Mouse (Mus musculus): ENCODE data around the gene Apba1. TPM values are rescaled to one million over a fixed set of nuclear protein-coding genes. Genes with fewer than 3 reads are reported as not detected.

Gene Apba1
- polyA plus RNA-seq, 1 experiment from 2014 or later: 0.75 TPM

DNA sequence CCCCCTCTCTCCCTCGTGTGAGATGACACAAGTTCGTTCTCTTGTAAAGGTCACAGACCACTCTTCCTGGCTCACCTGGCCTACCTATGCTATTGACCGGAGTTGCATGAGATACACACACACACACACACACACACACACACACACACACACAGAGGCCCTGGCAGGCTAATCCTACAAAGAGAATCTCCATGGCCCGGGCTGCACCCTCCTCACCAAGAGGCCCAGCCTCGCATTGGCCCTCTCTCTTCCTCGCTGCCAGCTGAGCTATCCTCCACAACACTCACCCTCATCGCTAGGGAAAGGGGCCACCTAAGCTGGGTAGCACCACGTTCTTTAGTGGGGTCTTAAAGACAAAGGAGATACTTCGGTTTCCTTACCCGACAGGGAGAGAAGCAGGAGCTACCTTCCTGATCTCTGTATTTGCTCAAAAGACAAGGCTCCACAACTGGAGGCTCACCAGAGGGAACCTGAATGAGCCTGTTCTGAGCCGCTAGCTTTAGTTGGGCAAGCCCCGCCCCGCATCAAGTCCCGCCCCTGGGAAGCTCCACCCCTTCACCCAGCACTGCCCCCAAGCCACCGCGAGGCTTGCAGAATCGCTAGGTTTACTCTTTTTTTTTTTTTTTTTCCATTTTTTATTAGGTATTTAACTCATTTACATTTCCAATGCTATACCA is 197.8 kb downstream of the Apba1 start:
- WGBS: 59% methylated on average over 17 of the region's 17 CpGs
- Histone ChIP-seq H3K9me3 (ENCODE audit: control insufficient read depth, low read depth, low read length) (no peaks in the 10 kb centered on the region), H3K9ac (replicated peaks; ENCODE audit: low read depth, low read length) (no peak overlapping the region), H3K27me3 (ENCODE audit: control insufficient read depth, insufficient read depth, low read length) (no peaks in the 10 kb centered on the region), H3K27ac (ENCODE audit: low read length) (no peak overlapping the region), H3K4me3 (ENCODE audit: low read depth, low read length) (no peak overlapping the region), H3K4me1 (ENCODE audit: control insufficient read depth, insufficient read depth, low read length) (no peaks in the 10 kb centered on the region), H3K4me2 (replicated peaks; ENCODE audit: low read depth, low read length) (no peak overlapping the region), H3K36me3 (ENCODE audit: control insufficient read depth, insufficient read depth, low read length) (no peaks in the 10 kb centered on the region)
- no peak for ATAC-seq (ENCODE audit: insufficient number of reproducible peaks, insufficient read depth, low FRiP score, low read depth)

DNA sequence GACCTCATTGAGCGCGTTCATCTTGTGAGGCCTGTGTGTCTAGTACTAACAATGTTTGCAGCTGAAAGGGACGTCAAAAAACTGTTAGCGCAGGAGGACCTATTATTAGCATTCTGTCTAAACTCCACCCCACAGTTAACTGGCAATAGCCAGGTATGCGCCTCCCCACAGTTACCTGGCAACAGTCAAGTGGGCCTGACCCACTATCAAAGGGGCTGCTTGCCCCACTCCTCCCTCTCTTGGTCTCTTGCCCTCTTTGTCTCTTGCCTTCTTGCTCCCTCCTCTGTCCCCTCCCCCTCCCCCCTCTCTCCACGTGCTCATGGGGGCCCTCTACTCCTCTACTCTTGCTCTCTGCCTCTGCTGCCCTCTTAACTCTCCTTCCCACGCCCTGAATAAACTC is 198.9 kb downstream of the Apba1 start:
- Histone ChIP-seq H3K27me3 (ENCODE audit: control insufficient read depth, insufficient read depth, low read length) (no peaks in the 10 kb centered on the region), H3K4me2 (replicated peaks; ENCODE audit: low read depth, low read length) (no peak overlapping the region), H3K9me3 (ENCODE audit: control insufficient read depth, low read depth, low read length) (no peaks in the 10 kb centered on the region), H3K4me1 (ENCODE audit: control insufficient read depth, insufficient read depth, low read length) (no peaks in the 10 kb centered on the region), H3K27ac (ENCODE audit: low read length) (no peak overlapping the region), H3K4me3 (ENCODE audit: low read depth, low read length) (no peak overlapping the region), H3K9ac (replicated peaks; ENCODE audit: low read depth, low read length) (no peak overlapping the region), H3K36me3 (ENCODE audit: control insufficient read depth, insufficient read depth, low read length) (no peaks in the 10 kb centered on the region)
- 53% methylated on average over 7 of the region's 7 CpGs for WGBS
- ATAC-seq (ENCODE audit: insufficient number of reproducible peaks, insufficient read depth, low FRiP score, low read depth): 0 out of 2 replicates have a peak, but pooled peaks have one; percentile 24

DNA sequence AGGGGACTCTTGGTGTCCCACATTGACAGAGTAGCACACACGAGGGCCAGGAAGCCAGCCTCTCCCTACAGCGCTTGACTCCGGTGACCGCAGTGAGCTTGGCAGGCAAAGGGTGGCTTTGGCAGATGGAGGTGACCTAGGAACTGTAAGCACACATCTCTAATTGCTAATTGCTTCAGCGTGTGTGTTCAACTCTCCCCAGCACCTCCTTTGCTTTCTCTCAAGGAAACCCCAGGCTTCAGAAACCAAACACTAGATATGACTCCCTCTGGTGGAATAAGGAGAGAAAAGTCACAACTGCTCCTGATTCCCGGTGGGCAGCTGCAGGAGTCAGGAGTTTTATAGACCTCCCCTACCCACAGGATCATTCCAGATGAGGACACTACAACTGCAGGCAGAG is 200.2 kb downstream of the Apba1 start:
- ATAC-seq (ENCODE audit: insufficient number of reproducible peaks, insufficient read depth, low FRiP score, low read depth): no peak
- Histone ChIP-seq H3K9me3 (ENCODE audit: control insufficient read depth, low read depth, low read length) (no peaks in the 10 kb centered on the region), H3K4me3 (ENCODE audit: low read depth, low read length) (no peak overlapping the region), H3K9ac (replicated peaks; ENCODE audit: low read depth, low read length) (no peak overlapping the region), H3K27me3 (ENCODE audit: control insufficient read depth, insufficient read depth, low read length) (no peaks in the 10 kb centered on the region), H3K36me3 (ENCODE audit: control insufficient read depth, insufficient read depth, low read length) (no peaks in the 10 kb centered on the region), H3K4me1 (ENCODE audit: control insufficient read depth, insufficient read depth, low read length) (no peaks in the 10 kb centered on the region), H3K4me2 (replicated peaks; ENCODE audit: low read depth, low read length) (no peak overlapping the region), H3K27ac (ENCODE audit: low read length) (no peak overlapping the region)
- WGBS: 44% methylated on average over 6 of the region's 6 CpGs

DNA sequence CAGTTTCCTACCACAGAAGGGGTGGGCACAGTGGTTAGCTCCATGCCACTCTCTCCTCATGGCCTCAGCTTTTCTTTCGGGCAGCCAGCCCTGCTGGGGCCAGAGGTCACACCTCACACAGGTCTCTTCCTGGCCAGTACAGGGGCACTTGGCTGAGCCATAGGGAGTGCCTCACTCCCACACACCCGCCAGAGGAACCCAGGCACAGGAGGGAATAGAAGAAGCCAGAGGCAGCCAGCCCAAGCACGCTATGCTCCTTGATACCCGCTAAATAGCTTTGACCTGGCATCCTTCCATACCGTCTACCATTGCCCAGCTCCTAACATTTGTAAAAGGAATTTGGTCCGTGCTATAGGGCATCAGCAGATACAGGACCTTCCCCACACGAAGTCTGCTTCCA is 201.2 kb downstream of the Apba1 start:
- Histone ChIP-seq H3K36me3 (ENCODE audit: control insufficient read depth, insufficient read depth, low read length) (no peaks in the 10 kb centered on the region), H3K4me1 (ENCODE audit: control insufficient read depth, insufficient read depth, low read length) (no peaks in the 10 kb centered on the region), H3K4me3 (ENCODE audit: low read depth, low read length) (no peak overlapping the region), H3K9me3 (ENCODE audit: control insufficient read depth, low read depth, low read length) (no peaks in the 10 kb centered on the region), H3K27ac (ENCODE audit: low read length) (no peak overlapping the region), H3K27me3 (ENCODE audit: control insufficient read depth, insufficient read depth, low read length) (no peaks in the 10 kb centered on the region), H3K9ac (replicated peaks; ENCODE audit: low read depth, low read length) (no peak overlapping the region), H3K4me2 (replicated peaks; ENCODE audit: low read depth, low read length) (no peak overlapping the region)
- peak; percentile 21; the same call in 1 of the 2 replicates for ATAC-seq (ENCODE audit: insufficient number of reproducible peaks, insufficient read depth, low FRiP score, low read depth)
- 64% methylated on average over 7 of the region's 7 CpGs for WGBS

DNA sequence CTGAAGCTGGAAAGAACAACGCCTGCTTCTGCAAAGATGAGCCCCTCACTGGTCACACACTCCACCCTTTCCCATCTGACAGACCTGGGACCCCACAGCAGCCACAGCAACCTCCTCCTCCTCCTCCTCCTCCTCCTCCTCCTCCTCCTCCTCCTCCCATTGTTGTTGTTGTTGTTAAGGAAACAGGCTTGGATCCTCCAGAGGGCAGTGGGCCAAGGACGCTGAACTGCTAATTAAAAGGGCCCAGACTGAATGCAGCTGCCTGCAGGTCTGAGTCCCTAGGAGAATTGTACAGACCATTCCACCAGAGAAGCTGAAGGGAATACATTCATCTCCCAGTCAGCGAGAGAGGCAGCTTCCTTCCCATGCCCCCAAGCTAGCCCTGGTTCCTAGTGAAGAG is 201.6 kb downstream of the Apba1 start:
- WGBS: 54% methylated on average over 3 of the region's 3 CpGs
- no peak overlapping the region for H3K27ac ChIP-seq (ENCODE audit: low read length)
- no peak for ATAC-seq (ENCODE audit: insufficient number of reproducible peaks, insufficient read depth, low FRiP score, low read depth)

DNA sequence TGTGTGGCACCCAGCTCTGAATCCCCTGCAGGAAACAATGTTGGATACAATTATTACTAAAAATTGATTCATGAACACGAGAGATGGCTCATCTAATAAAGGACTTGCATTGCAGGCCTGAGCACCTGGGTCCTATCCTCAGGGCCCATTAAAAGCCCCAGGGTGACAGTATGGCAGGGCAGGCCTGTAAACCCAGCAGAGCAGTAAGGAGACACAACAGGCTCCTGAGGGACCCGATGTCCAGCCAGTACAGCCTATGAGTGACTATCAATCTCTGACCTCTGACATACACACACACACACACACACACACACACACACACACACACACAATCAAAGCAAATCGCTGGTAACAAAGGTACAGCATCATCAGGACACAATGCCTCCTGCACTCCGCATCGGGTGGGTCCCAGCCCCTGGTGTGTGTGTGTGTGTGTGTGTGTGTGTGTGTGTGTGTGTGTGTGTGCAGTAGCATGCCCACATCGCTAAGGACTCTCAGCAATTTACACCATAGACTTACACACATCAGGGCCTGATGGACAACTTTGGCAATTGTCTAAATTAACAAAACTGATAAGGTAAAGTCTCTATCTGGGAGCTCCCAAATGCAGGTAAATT is 202.3 kb downstream of the Apba1 start:
- Histone ChIP-seq H3K4me3 (ENCODE audit: low read depth, low read length) (no peak overlapping the region), H3K4me2 (replicated peaks; ENCODE audit: low read depth, low read length) (no peak overlapping the region), H3K4me1 (ENCODE audit: control insufficient read depth, insufficient read depth, low read length) (no peaks in the 10 kb centered on the region), H3K9ac (replicated peaks; ENCODE audit: low read depth, low read length) (no peak overlapping the region), H3K27ac (ENCODE audit: low read length) (no peak overlapping the region), H3K9me3 (ENCODE audit: control insufficient read depth, low read depth, low read length) (no peaks in the 10 kb centered on the region), H3K27me3 (ENCODE audit: control insufficient read depth, insufficient read depth, low read length) (no peaks in the 10 kb centered on the region), H3K36me3 (ENCODE audit: control insufficient read depth, insufficient read depth, low read length) (no peaks in the 10 kb centered on the region)
- WGBS: 78% methylated on average over 6 of the region's 6 CpGs
- ATAC-seq (ENCODE audit: insufficient number of reproducible peaks, insufficient read depth, low FRiP score, low read depth): no peak

More for the DNA sequence above, 201.6 kb downstream of the Apba1 start:
- H3K9ac ChIP-seq (replicated peaks; ENCODE audit: low read depth, low read length): no peak overlapping the region
- H3K36me3 ChIP-seq (ENCODE audit: control insufficient read depth, insufficient read depth, low read length): no peaks in the 10 kb centered on the region
- H3K27me3 ChIP-seq (ENCODE audit: control insufficient read depth, insufficient read depth, low read length): no peaks in the 10 kb centered on the region
- H3K4me3 ChIP-seq (ENCODE audit: low read depth, low read length): no peak overlapping the region
- H3K4me1 ChIP-seq (ENCODE audit: control insufficient read depth, insufficient read depth, low read length): no peaks in the 10 kb centered on the region
- no peaks in the 10 kb centered on the region for H3K9me3 ChIP-seq (ENCODE audit: control insufficient read depth, low read depth, low read length)
- H3K4me2 ChIP-seq (replicated peaks; ENCODE audit: low read depth, low read length): no peak overlapping the region

DNA sequence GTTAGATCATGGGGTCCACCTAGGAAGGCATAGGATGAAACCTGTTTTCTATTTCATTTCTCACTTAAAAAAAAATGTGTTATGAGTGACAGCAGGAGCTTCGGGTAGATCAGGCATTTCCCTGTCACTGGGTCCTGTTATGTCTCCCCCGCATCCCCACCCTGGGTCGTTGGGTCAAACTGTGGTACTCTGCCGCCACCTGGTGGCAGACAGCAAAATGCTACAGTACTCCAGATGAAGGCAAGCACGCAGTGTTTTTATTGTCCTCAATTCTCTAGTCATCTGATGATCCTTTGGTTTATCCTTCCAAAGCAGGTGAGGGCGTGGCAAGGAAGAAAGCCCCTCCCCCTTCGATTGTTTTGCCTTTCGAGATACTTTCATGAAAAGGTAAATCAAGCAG is 202.8 kb downstream of the Apba1 start:
- WGBS: 3% methylated on average over 8 of the region's 8 CpGs
- ATAC-seq (ENCODE audit: insufficient number of reproducible peaks, insufficient read depth, low FRiP score, low read depth): 0 out of 2 replicates have a peak, but pooled peaks have one; percentile 23

DNA sequence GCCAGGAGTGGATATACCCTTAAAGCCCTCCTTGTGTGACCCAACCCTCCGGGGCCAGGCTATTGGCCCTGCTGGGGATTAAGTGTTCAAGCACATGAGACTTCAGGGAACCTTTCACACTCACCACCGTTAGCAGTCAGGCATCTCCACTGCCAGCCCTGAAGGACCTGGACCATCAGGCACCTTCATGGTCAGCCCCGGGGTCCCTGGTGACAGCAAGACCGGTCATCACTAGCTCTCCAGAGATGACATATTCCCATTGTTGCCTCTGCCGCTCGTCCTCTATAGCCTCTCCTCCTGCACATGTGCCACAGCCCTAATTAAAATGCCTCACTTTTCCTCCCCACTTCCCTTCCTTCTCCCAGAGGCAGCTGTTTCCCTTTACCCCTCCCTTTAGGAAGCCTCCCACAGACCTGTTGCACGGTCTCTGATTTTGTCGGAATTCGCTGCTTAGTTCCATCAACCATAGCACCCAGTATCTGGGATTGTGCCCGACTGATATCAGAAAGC is 205.8 kb downstream of the Apba1 start:
- H3K27me3 ChIP-seq (ENCODE audit: control insufficient read depth, insufficient read depth, low read length): no peaks in the 10 kb centered on the region
- no peak overlapping the region for H3K27ac ChIP-seq (ENCODE audit: low read length)
- no peaks in the 10 kb centered on the region for H3K9me3 ChIP-seq (ENCODE audit: control insufficient read depth, low read depth, low read length)
- H3K36me3 ChIP-seq (ENCODE audit: control insufficient read depth, insufficient read depth, low read length): no peaks in the 10 kb centered on the region
- H3K4me1 ChIP-seq (ENCODE audit: control insufficient read depth, insufficient read depth, low read length): peaks cover 3% of the 10 kb centered on the region; the same call in 1 of the 2 replicates
- no peak for ATAC-seq (ENCODE audit: insufficient number of reproducible peaks, insufficient read depth, low FRiP score, low read depth)
- H3K4me2 ChIP-seq (replicated peaks; ENCODE audit: low read depth, low read length): no peak overlapping the region
- no peak overlapping the region for H3K9ac ChIP-seq (replicated peaks; ENCODE audit: low read depth, low read length)
- no peak overlapping the region for H3K4me3 ChIP-seq (ENCODE audit: low read depth, low read length)
- 76% methylated on average over 10 of the region's 10 CpGs for WGBS

More for the DNA sequence above, 202.8 kb downstream of the Apba1 start:
- no peak overlapping the region for H3K4me3 ChIP-seq (ENCODE audit: low read depth, low read length)
- H3K27me3 ChIP-seq (ENCODE audit: control insufficient read depth, insufficient read depth, low read length): no peaks in the 10 kb centered on the region
- no peaks in the 10 kb centered on the region for H3K36me3 ChIP-seq (ENCODE audit: control insufficient read depth, insufficient read depth, low read length)
- no peaks in the 10 kb centered on the region for H3K9me3 ChIP-seq (ENCODE audit: control insufficient read depth, low read depth, low read length)
- H3K4me1 ChIP-seq (ENCODE audit: control insufficient read depth, insufficient read depth, low read length): no peaks in the 10 kb centered on the region
- H3K27ac ChIP-seq (ENCODE audit: low read length): no peak overlapping the region
- H3K9ac ChIP-seq (replicated peaks; ENCODE audit: low read depth, low read length): no peak overlapping the region
- H3K4me2 ChIP-seq (replicated peaks; ENCODE audit: low read depth, low read length): no peak overlapping the region
